Mouse (Mus musculus) hindbrain, embryonic 14.5 days (tissue): ENCODE measurements around the gene Fkrp. TPM values are rescaled to one million over a fixed set of nuclear protein-coding genes. Genes with fewer than 3 reads are reported as not detected.

ENCODE experiments used
- ATAC-seq: fragments of 200-750 bp; cut with Nextera tagmentation; 2 replicates; pipeline ENCODE4 v1.8.0; 2017; ENCODE audit warnings: moderate number of reproducible peaks, mild to moderate bottlenecking, moderate TSS enrichment, moderate library complexity; ENCODE audit not compliant: low FRiP score
- DNase-seq: peaks from one replicate; pipeline ENCODE4 v3.0.0-alpha.2; 2015; ENCODE audit warnings: low spot score
- H3K27ac ChIP-seq: fragments of 300-500 bp; sonication (generic); 2 replicates; pipeline ENCODE4 v1.5.1; 2014; ENCODE audit warnings: mild to moderate bottlenecking, moderate library complexity
- H3K27me3 ChIP-seq: fragments of 300-500 bp; sonication (generic); 2 replicates; pipeline ENCODE4 v1.6.1; 2014; ENCODE audit warnings: mild to moderate bottlenecking, low read length, mixed read lengths; ENCODE audit not compliant: control insufficient read depth, insufficient read depth
- H3K36me3 ChIP-seq: fragments of 300-500 bp; sonication (generic); replicated peaks from 2 replicates; pipeline ENCODE4 v1.6.1; 2014; ENCODE audit not compliant: control insufficient read depth, insufficient read depth
- H3K4me1 ChIP-seq: fragments of 300-500 bp; sonication (generic); replicated peaks from 2 replicates; pipeline ENCODE4 v1.6.1; 2014; ENCODE audit warnings: antibody characterized with exemption, low read length, mixed read lengths; ENCODE audit not compliant: control insufficient read depth, insufficient read depth
- H3K4me2 ChIP-seq: fragments of 300-500 bp; sonication (generic); replicated peaks from 2 replicates; pipeline ENCODE4 v1.6.1; 2014; ENCODE audit warnings: mild to moderate bottlenecking, moderate library complexity
- H3K4me3 ChIP-seq: fragments of 300-500 bp; sonication (generic); replicated peaks from 2 replicates; pipeline ENCODE4 v1.5.1; 2014; ENCODE audit warnings: mild to moderate bottlenecking, low read length
- H3K9ac ChIP-seq: fragments of 300-500 bp; sonication (generic); 2 replicates; pipeline ENCODE4 v1.6.1; 2014
- H3K9me3 ChIP-seq: fragments of 300-500 bp; sonication (generic); 2 replicates; pipeline ENCODE4 v1.6.1; 2016; ENCODE audit warnings: low read length; ENCODE audit not compliant: control insufficient read depth
- WGBS: fragments of 180-500 bp; shearing (Covaris S2); extraction: QIAGEN DNeasy Blood & Tissue Kit; methylation state at CpG from one replicate; pipeline ENCODE4 v1.1.7; 2014; 5-methylcytosine and 5-hydroxymethylcytosine counted together
- polyA plus RNA-seq: library from polyadenylated mRNA; unstranded; fragments of >200 nt; fragmentation: Nextera tagmentation; extraction: Ambion mirVana; gene quantifications from 2 replicates; pipeline ENCODE4 v1.2.1, GENCODE M21; 2014

Gene Fkrp
- polyA plus RNA-seq, 1 experiment from 2014 or later = 44.7 TPM

DNA sequence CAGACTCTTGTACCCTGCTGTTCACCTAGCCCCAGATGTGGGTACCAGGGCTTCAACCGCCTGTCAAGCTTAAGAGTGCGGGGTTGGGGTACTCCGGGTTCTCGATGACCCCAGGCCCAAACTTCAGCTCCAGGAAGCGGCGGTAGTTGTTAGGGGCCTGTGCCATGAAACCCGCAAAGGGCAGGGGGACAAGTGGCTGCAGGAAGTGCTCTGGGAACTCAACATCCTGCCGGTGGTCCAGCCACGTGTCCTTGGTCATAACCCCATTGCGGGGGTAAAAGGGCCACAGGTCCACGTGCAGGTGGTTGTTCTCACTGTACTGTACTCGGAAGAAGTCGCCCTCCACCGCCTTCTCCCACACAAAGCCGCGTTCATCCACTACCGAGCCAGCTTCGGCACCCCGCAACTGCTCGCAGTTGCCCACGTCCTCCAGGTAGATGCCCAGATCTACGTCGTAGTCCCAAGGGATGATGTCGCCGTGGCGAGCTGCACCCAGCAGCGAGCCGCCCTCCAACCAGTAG, 6.1 kb downstream of the Fkrp start:
- Histone ChIP-seq H3K27ac (peak overlapping the region; percentile 94), H3K36me3 (peaks cover 25% of the 10 kb centered on the region; the same call in 1 of the 2 replicates), H3K4me1 (peaks cover 40% of the 10 kb centered on the region), H3K4me2 (peak overlapping the region; percentile 86), H3K9me3 (no peaks in the 10 kb centered on the region), H3K27me3 (peaks cover 5% of the 10 kb centered on the region), H3K9ac (peak overlapping the region; percentile 78), H3K4me3 (peak overlapping the region; percentile 52)
- DNase-seq = no peak
- ATAC-seq = no peak
- 44% methylated on average over 28 of the region's 28 CpGs for WGBS

DNA sequence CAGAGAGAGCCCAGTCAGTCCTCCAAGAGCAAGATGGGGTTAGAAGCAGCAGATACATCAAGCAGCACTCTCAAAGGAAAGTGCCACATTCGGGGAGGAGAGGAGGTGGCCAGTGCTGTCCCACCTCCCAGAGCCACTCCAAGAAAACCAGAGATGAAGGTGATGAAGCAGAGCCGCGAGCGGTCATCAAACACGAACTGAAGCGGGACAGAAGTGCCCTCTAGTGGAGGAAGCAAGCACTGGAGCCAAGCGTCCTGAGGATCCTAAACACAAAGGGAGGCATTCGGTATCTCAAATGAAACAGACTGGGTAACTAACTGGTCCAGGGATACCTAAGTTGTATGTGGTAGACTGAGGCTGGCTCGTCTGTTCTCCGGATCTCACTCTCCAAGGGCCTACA, 6.8 kb downstream of the Fkrp start:
- peaks cover 33% of the 10 kb centered on the region for H3K4me1 ChIP-seq
- no peak overlapping the region for H3K9ac ChIP-seq
- H3K27ac ChIP-seq = peak overlapping the region; percentile 94; the same call in 1 of the 2 replicates
- peak overlapping the region; percentile 86 for H3K4me2 ChIP-seq
- peaks cover 25% of the 10 kb centered on the region; the same call in 1 of the 2 replicates for H3K36me3 ChIP-seq
- 25% methylated on average over 10 of the region's 10 CpGs for WGBS
- H3K4me3 ChIP-seq = no peak overlapping the region
- no peaks in the 10 kb centered on the region for H3K9me3 ChIP-seq
- H3K27me3 ChIP-seq = peaks cover 5% of the 10 kb centered on the region
- ATAC-seq (no peak), DNase-seq (peak; percentile 77)

DNA sequence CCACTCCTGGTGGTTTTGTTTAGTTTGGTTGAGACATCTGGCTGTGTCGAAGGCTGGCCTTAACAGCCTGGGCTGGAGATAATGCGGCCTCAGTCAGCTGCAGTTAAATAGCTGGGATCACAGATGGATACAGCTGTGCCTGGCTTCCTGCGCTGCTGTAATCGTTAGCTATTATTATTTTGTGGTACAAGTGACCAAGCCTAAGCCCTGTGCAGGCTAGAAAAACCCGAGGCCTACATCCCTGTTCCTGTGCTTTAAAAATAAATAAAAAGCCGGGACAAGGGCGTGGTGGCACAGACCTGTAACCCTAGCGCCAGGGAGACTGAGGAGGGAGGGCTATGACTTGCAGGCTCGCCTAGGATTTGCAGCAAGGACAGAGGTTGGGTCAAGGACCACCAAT, 7.9 kb downstream of the Fkrp start:
- Histone ChIP-seq H3K4me2 (no peak overlapping the region), H3K4me3 (no peak overlapping the region), H3K27me3 (peaks cover 5% of the 10 kb centered on the region), H3K36me3 (peaks cover 25% of the 10 kb centered on the region; the same call in 1 of the 2 replicates), H3K27ac (no peak overlapping the region), H3K4me1 (peaks cover 22% of the 10 kb centered on the region), H3K9ac (no peak overlapping the region), H3K9me3 (no peaks in the 10 kb centered on the region)
- ATAC-seq (no peak), DNase-seq (no peak)
- WGBS = 89% methylated on average over 9 of the region's 9 CpGs

DNA sequence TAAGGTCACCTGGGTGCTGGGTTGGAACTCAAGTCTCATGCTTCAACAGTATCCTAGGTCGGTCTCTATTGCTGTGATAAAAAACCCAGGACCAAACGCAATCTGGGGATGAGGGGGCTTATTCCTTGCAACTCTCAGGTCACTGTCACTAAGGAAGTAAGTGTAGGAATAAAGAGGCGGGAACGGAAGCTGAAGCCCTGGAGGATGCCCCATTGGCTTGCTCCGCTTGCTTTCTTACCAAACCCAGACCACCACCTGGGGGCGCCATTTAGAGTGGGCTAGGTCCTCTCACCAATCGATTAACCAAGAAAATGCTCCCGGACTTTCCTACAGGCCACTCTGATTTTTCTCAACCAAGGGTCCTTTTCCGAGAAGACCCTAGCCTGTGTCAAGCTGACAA, 8.6 kb downstream of the Fkrp start:
- Histone ChIP-seq H3K27me3 (peaks cover 4% of the 10 kb centered on the region), H3K36me3 (peaks cover 22% of the 10 kb centered on the region; the same call in 1 of the 2 replicates), H3K9me3 (no peaks in the 10 kb centered on the region), H3K4me3 (no peak overlapping the region), H3K27ac (no peak overlapping the region), H3K9ac (no peak overlapping the region), H3K4me2 (no peak overlapping the region), H3K4me1 (peaks cover 18% of the 10 kb centered on the region; the same call in 1 of the 2 replicates)
- DNase-seq (no peak), ATAC-seq (no peak)
- WGBS = 90% methylated on average over 9 of the region's 9 CpGs

DNA sequence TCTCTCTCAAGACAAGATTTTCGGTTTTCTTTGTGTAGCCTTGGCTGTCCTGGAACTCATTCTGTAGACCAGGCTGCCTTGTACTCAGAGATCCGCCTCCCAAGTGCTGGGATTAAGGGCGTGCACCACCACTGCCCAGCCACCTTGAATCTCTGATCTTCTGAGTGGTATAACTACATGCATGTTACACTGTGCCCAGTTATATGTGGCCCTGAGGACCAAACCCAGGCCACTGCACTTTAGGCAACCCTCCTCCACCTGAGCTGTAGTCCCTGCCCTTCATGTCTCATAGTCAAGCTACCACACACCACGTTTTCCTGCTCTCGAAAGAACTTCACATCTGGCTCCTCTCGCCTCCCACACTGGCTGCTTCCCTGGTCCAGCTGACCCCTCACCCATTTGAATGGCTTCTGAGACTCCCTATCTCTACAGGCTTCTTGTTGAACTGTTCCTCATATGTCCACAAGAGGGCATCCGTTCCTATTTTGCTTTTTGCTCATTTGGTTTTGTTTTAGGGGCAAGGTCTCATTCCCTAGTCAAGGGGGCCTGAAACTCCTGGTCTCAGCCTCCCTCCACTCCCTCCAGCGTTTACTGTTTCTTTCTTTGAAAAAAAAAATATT, 12.0 kb downstream of the Fkrp start:
- 36% methylated on average over 8 of the region's 8 CpGs for WGBS
- peak; percentile 51; the same call in 1 of the 2 replicates for ATAC-seq
- Histone ChIP-seq H3K4me3 (no peak overlapping the region), H3K36me3 (peaks cover 20% of the 10 kb centered on the region; the same call in 1 of the 2 replicates), H3K9ac (no peak overlapping the region), H3K27me3 (no peaks in the 10 kb centered on the region), H3K27ac (no peak overlapping the region), H3K4me2 (no peak overlapping the region), H3K4me1 (no peaks in the 10 kb centered on the region), H3K9me3 (no peaks in the 10 kb centered on the region)
- peak; percentile 57 for DNase-seq

DNA sequence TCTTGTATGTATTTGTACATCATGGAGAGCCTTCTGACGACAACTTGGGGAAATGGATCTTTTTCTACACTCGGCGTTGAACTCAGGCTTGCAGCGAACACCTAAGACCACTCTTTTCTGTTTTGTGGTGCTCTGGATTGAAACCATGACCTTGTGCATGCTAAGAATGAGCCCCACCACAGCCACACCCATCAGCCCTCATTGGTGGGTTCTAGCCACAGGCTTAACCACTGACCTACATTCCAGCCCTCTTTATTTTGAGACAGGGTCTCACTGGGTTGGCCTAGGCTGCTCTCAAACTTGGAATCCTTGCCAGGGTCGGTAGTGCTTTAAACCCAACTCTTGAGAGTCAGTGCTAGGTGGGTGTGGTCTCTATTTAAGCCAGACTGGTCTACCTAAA, 21.6 kb downstream of the Fkrp start:
- H3K4me1 ChIP-seq = no peaks in the 10 kb centered on the region
- H3K27me3 ChIP-seq = no peaks in the 10 kb centered on the region
- no peak overlapping the region for H3K4me3 ChIP-seq
- ATAC-seq = no peak
- WGBS = 94% methylated on average over 5 of the region's 5 CpGs
- H3K4me2 ChIP-seq = no peak overlapping the region
- no peak overlapping the region for H3K27ac ChIP-seq
- H3K36me3 ChIP-seq = no peaks in the 10 kb centered on the region
- DNase-seq = no peak
- no peak overlapping the region for H3K9ac ChIP-seq
- H3K9me3 ChIP-seq = no peaks in the 10 kb centered on the region

DNA sequence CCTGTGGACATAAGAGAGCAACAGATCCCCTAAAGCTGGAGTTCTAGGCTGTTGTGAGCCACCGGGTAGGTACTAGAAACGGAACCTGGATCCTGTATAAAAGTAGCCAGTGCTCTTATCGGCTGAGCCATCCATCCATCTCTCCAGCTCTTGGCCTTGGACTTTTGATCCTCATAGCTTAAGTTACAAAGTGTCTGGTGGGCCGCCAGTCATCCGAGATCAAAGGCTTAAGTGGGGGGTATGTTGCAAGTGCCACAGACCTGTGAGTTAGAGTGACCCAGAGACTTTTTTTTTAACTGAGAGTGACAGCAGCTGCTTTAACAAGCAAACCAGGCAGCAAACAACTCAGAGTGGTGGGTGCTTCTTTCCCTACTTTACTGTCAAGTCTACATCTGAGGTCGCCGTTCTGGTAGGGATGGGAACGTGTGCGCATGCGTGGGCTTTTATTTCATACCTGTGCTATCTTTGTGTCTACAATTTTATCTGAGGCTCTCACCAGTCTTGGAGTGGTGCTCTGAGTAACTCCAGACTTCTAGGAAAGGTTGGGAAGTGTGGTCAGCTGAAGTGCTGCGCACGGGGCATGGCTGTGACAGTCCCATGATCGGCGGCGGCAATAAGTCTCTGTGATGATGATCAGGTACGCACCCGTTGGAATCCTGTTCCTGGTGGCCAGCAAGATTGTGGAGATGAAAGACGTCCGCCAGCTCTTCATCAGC, 23.4 kb downstream of the Fkrp start:
- no peaks in the 10 kb centered on the region for H3K9me3 ChIP-seq
- no peaks in the 10 kb centered on the region for H3K27me3 ChIP-seq
- no peak overlapping the region for H3K9ac ChIP-seq
- H3K4me1 ChIP-seq = no peaks in the 10 kb centered on the region
- no peak for ATAC-seq
- 93% methylated on average over 19 of the region's 19 CpGs for WGBS
- DNase-seq = no peak
- no peak overlapping the region for H3K27ac ChIP-seq
- no peak overlapping the region for H3K4me2 ChIP-seq
- no peak overlapping the region for H3K4me3 ChIP-seq
- H3K36me3 ChIP-seq = no peaks in the 10 kb centered on the region

DNA sequence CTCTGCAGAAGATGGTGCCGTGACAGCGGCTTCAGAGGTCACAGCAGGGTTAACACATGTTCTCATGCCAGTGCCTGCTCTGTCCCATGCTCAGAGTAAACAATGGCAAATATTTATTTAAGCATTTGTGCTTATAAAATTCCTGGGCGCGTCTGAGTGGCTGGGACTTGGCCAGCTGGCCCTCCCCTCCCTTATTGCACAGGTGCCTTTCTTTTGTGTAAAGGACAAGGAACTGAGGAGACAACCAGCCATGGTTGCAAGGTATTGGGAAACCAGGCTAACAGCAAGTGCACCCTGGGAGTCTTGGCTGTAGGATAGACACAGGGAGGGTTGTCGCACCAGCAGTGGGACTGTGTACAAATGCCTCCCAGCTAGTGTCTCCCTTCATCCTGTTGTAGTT, 24.2 kb downstream of the Fkrp start:
- 75% methylated on average over 5 of the region's 5 CpGs for WGBS
- Histone ChIP-seq H3K27me3 (no peaks in the 10 kb centered on the region), H3K27ac (no peak overlapping the region), H3K4me2 (no peak overlapping the region), H3K4me3 (no peak overlapping the region), H3K9me3 (no peaks in the 10 kb centered on the region), H3K9ac (no peak overlapping the region), H3K36me3 (no peaks in the 10 kb centered on the region), H3K4me1 (no peaks in the 10 kb centered on the region)
- no peak for DNase-seq
- ATAC-seq = no peak

DNA sequence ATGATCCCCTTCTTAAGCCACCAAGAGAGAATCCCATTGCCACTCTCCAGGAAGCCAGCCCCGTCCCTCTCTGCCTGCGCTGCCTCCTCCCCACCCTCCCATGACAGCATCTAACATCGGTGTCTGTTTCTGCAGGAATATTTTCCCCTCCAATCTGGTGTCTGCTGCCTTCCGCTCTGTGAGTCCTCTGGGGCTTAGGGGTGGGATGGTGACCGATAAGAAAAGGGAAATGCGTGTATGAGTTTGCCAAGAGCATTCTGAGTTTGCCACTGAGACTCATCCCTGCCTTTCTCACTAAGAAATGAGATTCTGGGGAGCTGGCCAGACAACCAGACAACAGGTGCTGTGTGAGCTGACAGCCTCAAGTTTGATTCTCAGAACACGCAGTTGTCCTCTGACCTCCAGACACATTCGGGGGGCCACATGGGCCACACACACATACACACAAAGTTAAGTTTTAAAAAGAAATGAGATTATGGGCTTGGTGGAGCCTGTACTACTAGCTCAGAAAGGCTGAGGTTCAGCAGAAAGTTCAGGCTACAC, 30.9 kb downstream of the Fkrp start:
- Histone ChIP-seq H3K4me2 (no peak overlapping the region), H3K27ac (no peak overlapping the region), H3K4me3 (no peak overlapping the region), H3K9me3 (no peaks in the 10 kb centered on the region), H3K36me3 (no peaks in the 10 kb centered on the region), H3K9ac (no peak overlapping the region), H3K4me1 (peaks cover 27% of the 10 kb centered on the region), H3K27me3 (no peaks in the 10 kb centered on the region)
- DNase-seq = no peak
- ATAC-seq = no peak
- WGBS = 86% methylated on average over 8 of the region's 8 CpGs
